Mouse (Mus musculus): ENCODE measurements around the gene Gm8914.
"Not testable (repeated sequence)": the region's sequence is repeated elsewhere in the genome, so short reads cannot be mapped to it uniquely, and the experiment has no call there.

Gm8914 gene

GRCm38 (mm10) chrX:91479826-91480225 lies at the start of gene Gm8914:
Gm8914 (plus strand) TSS chrX:91480126.
- not testable (repeated sequence) for DNase-seq
